Mouse (Mus musculus): Measurements from ENCODE around the gene Gal3st2c.

DNA sequence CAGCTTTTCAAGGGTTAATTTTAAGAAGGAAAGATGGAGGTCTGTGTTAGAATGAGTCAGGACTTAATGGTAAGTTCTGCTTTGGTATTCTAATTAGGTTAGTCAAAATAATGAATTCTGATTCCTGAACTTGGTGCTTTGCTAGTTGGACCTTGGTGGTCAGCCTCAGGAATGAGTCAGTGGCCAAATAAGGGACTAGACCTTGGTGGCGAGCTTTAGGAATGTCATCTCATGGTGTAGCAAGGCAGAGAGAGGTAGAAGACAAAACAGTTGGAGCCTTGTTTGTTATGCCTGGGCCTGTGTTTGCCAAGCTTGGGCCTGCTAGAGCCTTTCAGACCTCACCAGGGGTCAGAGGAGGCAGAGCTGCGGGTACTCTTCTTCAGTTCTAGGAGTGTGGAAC, 38.4 kb downstream of the Gal3st2c start:
- TF ChIP-seq CTCF (IDR thresholded peaks at IDR 0.05; ENCODE audit: extremely low read depth, insufficient read depth, insufficient read length, insufficient replicate concordance) (no peak), POLR2A (IDR thresholded peaks at IDR 0.05; ENCODE audit: low read depth, low read length) (no peak)

Measured in spleen, adult 2 months (tissue).